Mouse (Mus musculus): ENCODE results near the gene Gpr1. TPM values are rescaled to one million over a fixed set of nuclear protein-coding genes. Genes with fewer than 3 reads are reported as not detected.
"Not testable (repeated sequence)": the region's sequence is repeated elsewhere in the genome, so short reads cannot be mapped to it uniquely, and the experiment has no call there.

The Gpr1 gene
- total RNA-seq, 2 experiments from 2014 or later: 0.53 to 0.73 TPM

DNA sequence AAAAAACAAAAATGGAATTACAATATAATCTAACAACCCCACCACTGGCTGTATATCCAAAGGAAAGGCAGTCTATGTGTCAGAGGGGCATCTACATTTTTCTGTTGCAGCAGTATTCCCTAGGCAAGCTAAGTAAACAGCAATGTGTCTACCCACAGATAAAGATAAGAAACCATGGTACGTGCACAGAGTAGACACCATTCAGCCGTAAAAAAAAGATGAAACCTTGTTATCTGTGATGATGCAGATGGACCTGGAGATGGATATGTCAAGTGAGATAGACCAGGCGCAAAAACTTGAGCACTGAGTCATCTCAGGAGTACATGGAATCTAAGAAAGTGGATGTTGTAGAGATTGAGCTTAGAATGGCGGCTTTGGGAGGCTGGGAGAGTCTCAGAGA, 10.7 kb upstream of the Gpr1 start:
- no peak for DNase-seq (ENCODE audit: low spot score in 2 of 2)

DNA sequence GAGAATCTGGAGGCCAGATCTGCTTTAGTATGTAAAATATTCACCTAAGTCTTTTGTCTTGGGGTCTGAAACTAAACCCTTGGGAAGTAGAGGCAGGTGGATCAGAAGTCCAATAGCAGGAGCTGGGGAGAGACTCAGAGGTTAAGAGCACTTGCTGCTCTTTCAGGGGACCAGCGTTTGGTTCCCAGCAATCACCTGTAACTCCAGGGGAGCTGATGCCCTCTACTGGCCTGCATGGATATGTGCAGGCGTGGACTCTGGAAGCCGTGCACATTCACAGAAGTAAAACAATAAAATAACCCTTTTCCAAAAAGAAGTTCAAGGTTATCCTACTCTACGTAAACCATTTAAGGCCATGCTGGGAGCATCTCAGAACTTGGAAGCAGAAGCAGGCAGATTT, 4.9 kb upstream of the Gpr1 start:
- no peak for DNase-seq (ENCODE audit: low spot score in 2 of 2)

DNA sequence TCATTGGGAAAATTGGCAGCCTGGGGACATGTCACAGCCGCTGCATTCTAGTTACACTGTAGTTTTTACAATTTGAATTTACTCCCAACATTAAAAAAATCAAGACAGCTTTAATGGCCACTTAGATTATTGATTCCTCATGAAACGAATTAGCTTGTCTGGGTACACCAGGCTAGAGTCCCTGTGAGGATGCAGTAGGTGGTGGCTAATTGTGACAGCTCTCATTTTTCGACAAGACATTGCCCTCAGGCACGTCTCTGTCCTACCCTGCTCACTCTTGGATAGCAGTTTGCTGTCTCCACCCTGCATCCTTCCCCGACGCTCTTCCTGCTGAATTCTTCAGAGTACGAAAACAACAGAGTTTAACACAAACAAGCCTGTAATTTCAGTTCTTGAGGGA, 288 bp upstream of the Gpr1 start:
- DNase-seq (ENCODE audit: low spot score in 2 of 2): no peak

DNA sequence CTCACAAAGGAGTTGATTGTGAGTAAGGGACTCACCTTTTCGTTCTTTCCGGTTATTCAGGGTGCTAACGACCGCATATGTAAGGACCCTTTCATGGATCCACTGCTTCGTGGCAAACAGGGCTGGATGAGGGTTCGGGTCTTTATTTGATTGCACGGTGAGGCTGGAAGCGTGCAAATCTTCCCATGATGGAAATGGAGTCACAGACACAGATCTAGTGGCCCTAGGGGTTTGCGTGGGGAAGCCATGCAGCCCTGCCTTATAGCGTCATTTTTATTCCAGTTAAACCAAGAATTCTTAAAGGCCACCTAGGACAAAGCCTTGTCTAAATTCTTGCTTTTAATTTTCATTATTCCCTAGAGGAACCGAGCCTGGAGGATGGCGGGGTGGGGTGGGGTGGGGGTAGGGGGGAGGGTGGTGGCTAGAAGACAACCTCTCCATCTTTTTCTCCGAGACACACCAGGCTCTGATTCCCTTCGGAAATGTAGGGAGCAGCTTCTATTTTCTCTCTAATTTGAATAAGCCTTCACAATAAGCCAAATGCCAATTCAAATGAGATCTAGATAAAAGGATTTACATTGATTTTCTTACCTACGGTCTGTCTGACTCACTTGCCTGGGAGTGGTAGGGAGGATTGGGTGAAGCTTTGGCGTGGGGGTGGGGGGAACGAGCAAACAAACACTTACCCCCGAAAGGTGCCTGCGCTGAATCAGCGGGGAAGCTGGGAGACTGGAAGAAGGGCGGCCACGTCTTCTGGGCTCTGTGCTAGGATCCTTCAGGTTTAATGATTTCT, 669 bp downstream of the Gpr1 start:
- DNase-seq (ENCODE audit: low spot score in 2 of 2): peak; percentile 8 to 9

DNA sequence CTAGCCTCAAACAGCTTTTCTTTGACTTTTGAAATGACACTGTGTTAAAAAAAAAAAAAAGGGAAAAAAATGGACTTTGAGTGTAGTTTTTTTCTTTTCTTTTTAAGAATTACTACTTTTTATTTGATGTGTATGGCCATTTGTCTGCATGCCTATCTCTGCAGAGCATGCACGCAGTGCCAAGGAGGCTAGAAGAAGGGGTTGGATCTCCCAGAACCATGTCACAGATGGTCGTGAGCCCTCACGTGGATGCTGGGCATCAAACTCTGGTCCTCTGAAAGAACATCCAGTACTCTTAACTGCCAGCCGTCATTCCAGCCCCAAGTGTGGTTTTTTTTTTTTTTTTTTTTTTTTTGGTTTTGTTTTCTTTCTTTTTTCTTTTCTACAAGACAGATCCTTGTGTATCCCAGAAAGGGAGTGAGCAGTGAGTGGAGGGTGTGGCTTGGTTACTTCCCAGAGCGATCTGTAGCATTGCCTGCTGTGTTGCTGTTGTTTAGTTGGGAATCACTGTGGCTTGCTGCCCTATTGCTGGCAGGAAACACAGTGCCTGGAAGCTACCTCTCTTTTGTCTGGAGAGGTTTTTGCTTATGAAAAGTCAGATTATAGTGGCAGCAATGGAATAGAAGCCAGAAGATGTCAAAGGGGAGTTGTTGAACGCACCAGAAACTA, 4.3 kb downstream of the Gpr1 start:
- DNase-seq (ENCODE audit: low spot score in 2 of 2): no peak

DNA sequence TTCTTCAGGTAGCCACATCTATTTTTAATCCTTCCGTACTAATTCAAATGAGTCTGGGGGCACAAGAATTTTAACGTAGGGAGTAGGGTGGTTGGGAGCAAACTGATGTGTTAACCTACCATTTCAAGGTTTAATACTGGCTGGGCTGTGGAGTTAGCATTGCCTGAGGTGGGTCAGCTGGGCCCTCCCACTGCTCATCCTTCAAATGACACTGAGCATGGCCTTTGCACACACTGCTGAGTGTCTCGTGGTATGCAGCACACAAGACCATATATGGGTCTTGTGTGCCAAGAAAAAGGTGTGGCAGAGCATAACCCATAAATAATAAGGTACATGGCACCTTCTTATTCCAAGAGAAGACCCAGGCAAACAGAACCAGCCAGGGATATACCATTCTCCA, 6.7 kb downstream of the Gpr1 start:
- no peak for DNase-seq (ENCODE audit: low spot score in 2 of 2)

DNA sequence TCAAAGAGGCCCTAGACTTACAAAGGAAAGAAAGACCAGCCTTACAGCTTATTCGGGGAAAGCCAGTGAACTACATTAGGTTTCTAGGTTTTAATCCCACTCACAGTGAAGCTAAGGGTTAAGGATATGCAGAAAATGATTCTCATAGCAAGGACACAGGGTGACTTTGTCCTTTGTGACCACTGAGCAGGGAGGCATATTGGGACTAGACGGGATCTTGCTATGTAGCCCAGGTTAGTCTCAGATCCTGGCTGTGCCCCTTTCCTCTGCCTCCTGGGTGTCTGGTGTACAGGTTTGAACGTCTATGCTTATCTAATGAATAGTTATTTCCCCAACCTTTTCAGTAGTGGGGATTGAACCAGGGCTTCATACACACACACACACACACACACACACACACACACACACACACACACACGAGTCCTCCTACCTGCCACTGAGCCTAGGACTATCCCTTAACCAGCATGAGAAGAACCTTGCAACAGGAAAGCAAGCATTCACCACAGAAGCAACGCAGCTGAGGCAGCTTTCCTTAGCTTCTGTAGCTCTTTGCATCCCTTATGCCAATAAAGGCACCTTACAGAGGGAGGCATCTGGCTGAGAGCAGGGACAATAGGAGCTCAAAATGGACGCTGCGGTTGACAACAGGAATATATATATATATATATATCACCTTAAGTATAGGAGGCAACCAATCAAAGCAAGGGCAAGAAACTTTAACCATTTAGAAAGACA, 9.5 kb downstream of the Gpr1 start:
- no peak for DNase-seq (ENCODE audit: low spot score in 2 of 2)

DNA sequence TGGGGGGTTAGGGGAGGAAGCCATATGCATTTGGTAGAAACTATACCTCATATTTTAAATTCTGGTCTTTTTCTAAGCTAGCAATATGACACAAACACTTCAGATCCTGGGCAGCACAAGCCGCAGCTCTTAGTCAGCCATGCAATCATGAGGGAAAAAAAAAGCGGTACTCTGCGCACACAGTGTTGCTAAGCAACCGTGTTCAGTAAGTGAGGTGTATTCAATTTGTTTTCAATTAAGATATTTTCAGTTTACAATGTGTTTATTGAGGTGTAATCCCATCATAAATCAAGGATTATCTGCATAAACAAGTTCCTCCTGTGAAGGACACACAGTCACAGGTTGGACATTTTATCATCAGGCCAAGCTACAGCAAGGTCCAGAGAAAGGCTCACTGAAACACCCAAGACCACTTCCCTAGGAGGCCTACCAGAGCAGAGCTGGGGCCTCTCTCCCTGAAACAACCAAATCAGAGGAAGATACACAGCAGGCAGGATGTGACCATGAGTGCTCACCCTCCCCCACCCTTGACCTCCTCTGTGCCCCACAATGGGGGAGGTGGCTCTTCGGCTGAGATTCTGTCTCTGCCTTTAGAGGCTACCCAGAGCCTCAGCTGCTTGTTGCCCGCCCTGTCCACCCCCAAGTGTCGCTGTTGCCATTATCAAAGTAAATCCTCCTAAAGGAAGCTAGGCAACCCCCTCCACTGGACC, 10.2 kb downstream of the Gpr1 start:
- DNase-seq (ENCODE audit: low spot score in 2 of 2): no peak

DNA sequence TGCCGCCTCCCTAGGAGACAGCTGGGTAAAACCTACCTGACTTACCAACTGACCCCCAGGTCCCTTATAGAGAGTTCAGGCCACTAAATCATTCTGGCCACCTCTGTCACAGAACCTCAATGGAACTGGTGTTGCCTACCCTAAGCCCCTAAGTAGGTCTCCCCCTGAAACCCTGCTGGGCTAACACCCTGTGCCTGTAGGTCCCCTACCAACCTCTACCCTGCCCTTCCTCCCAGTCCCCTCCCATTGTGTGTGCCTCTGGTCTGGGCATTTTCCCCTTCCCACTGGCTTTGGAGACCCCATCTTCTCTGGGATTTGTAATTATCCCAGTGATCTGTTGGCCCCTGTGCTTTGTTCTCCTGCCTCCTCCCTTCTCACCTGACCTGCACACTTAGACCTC, 10.9 kb downstream of the Gpr1 start:
- no peak for DNase-seq (ENCODE audit: low spot score in 2 of 2)

DNA sequence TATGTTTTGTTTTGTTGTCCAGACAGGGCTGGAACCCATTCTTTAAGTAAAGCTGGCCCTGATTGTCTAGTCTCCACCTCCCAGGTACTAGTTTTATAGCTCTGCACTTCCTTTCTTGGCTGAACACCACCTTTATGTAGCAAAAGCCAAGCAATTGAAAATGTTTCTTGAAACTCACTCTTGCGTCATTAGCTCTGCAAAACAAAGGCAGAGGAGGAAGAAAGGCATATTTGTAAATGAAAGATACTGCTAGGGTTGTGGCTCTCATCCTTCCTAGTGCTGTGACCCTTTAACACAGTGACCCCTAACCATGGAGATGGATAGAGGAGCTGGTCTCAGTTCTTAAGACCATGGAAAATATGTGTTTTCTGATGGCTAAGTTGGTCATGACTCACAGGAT, 12.7 kb downstream of the Gpr1 start:
- DNase-seq (ENCODE audit: low spot score in 2 of 2): no peak

DNA sequence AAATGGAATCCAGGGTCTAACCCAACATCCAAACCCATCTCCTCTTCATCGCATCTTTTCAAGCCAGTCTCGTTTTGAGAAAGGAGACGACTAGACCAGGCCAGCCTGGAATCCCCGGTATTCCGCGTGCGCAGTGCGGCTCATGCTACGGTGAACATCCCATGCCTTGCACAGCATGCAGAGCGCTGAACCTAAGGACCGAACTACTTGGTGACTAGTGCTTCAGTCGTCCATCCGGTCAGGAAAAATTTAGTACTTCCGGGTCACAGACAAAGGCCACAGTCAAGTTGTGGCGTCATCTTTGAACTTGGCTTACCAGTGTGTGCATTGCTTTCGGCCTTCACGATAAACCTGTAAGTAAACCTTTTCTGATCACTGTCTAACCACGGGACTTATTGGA, 14.0 kb downstream of the Gpr1 start:
- DNase-seq (ENCODE audit: low spot score in 2 of 2): no peak

DNA sequence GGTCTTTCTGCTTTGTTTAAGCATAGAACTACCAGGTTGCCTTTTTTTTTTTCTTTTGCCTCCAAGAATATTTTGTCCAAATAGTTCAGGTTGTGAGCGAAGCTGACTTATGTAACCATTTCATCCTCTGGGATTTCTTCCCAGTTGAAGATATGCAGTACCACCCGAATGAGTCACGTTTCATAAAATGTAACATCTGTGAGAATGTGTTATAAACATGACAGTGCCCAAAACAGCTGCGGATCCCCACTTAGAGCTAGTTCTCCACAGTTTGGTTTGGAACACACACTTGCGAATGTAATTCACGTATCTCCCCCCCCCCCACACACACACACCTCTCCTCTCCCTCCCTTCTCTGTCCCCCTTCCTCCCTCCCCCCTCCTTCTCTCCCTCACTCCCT, 15.0 kb downstream of the Gpr1 start:
- DNase-seq (ENCODE audit: low spot score in 2 of 2): no peak

DNA sequence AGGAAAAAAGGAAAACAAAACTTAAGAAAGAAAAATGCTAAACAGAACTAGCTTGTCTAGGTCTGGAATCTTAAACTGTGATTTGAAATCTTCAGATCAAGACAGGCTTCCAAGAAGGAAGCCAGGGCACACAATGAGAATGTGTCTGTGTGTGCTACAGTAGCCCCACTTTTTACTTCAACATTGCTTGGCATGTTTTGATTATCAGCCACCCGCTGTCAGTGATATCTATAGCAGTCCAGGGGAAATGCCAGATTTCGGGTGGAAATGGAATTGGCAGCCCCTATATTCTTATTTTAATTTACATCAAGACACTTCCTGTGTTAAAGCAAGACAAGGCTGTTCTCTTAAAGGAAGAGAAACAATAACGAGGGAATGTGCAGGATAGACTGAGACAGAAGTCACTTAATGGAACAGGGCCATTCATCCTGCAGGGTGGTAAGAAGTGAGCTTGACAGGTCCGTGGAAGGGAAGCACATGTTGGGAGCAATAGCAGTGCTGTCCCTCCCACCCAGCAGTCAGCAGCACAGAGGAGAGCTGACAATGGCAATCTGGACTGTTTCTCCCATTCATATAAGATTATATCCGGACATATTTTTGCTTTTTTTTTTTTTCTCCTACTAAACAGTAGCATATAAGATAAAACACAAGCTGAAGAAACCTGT, 18.4 kb downstream of the Gpr1 start:
- DNase-seq (ENCODE audit: low spot score in 2 of 2): no peak

DNA sequence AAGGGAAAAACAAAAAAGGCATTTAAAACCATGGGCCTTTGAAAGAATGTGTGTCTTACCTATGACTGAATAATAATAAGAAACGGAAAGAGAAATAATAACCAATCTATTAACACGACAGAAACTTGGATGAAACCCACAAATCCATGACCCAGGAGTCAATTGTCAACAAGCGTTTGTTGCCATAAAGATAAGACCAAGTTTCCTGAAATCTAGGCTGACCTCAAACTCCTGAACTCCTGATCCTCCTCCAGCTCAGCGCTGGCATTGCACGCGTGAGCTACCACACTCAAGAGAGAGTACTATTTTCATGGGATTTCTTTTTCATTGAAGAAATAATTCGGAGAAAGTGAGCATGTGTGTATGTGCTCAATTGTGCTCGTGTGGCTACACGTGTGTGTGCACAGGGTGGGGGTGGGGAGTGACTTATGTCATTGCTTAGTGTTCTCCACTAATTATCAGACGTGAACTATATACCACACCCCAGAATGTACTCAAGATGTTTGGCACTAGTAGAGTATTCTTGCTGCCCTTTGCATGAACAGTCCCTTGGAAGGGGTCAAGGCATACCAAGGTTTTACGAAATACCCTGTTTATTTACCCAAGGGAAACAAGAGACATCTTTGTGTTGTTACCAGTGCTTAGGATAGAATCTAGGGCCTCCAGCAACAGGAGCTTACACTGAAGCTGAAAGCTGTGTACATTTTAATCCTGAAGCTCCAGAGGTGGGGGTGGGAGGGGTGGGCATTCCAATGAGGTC, 21.9 kb downstream of the Gpr1 start:
- DNase-seq (ENCODE audit: low spot score in 2 of 2): no peak

DNA sequence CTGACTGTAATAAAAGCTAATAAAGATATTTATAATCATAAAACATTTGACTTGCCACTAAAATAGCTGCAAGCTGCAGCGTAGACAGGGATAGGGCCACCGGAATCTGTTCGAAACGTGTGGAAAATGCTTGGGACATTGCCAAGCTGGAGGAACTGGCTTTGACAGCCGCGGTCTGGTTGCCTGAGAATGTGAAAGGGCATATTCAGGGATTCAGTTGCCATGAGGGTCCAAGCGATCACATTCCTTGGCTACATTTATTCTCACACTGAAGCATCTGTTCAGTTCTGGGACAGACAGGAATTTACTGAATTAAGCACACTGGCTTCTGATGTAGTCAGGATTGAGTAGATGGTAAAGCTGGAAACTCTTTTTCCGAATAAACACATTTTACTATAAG, 23.5 kb downstream of the Gpr1 start:
- DNase-seq (ENCODE audit: low spot score in 2 of 2): no peak

DNA sequence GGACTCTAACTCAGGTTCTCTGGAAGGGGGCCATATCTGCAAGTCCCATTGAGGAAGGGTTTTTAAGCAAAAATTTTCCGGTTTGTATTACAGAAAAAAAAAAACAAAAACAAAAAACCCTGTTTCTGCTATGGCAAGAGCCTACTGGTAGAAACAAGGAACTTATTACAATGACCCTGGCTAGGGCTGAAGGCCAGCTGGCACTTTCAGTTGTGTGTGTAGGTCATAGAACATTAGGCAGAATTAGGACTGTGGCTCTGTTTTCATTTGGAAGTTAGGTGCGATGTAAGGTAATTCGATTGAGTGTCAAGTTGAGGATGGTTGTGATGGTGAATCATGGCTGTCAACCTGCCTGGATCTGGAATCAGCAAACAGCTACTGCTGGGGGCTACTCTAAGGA, 25.8 kb downstream of the Gpr1 start:
- DNase-seq (ENCODE audit: low spot score in 2 of 2): no peak

DNA sequence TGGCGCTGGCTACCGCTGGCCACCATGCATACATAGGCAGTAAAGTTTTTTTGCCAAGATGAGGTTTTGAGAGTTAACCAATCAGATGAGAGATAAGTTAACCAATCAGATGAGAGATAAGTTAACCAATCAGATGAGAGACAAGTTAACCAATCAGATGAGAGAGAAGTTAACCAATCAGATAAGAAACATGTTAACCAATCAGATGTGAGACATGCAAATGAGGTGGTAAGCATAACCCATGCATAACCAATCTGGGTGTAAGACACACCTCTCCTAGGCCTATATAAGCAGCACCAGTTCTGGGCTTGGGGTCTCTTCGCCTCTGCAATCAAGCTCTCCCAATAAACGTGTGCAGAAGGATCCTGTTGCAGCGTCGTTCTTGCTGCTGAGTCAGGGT, 28.9 kb downstream of the Gpr1 start:
- DNase-seq (ENCODE audit: low spot score in 2 of 2): not testable (repeated sequence)

DNA sequence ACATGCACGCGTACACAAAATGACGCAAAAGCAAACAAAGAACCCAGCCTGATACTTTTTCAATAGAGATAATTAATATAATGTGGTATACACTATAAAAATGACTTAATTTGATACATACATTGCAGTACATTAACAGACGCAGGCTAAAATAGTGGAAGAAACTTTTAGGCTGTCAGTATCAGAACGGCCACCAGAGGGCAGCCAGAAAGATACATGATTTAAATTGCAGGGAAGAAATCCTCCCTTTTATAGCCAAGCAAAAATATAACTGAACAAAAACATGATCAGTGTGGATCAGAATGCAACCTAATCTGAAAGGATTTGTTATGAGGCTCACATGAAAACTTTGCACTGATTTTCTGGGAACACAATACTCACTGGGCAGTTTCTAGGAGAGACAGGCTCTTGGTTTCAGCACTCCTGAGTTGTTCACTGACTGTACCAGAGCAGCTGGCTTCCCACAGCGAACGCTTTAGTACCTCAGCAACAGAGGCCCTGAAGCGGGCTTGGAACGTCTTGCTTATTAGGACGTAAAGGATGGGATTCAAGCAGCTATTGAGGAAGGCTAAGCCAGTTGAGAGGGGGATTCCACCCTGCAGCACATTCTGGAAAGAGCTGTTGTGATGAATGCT, 31.6 kb downstream of the Gpr1 start:
- peak; percentile 68 to 73 for DNase-seq (ENCODE audit: low spot score in 2 of 2)

DNA sequence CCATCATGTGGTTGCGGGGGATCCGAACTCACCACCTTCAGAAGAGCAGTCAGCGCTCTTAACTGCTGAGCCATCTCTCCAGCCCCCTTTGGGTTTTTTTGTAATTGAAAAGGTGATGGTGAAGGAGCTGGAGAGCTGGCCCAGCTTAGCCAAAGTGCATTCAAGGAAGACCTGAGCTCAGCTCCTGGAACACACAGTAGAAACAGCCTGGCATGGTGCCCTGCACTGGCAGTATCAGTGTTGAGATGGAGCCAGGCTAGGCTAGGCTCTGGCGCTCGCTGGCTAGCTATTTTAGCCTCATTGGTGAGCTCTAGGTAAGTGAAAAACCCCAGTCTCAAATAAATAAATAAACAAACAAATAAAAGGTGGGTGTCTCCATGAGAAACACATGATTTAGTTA, 32.1 kb downstream of the Gpr1 start:
- DNase-seq (ENCODE audit: low spot score in 2 of 2): peak in 1 of 2 experiments; percentile 21

DNA sequence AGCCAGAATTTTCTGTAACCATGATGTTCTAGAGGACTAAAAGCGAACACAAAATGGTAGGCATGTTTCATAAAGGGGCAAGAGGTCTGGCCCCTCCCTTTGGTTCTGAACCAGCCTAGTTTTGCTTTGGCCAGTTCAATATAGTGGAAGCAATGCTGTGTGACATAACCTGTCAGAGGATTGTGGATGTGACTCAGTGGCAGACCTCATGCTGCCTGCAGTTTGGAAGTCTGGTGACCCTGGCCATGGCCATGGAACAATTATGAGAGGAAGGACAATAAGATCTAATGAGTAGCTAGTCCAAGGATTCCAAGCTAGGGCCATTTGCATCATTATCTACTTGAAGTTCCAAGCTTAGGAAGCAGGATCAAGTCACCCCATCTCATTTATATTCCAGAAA, 32.9 kb downstream of the Gpr1 start:
- no peak for DNase-seq (ENCODE audit: low spot score in 2 of 2)
